ENCODE assay signal across 7 mouse cellular contexts in genomic region chr13:56704596-56704995, GRCm38 (mm10). TPM values are rescaled to one million over a fixed set of nuclear protein-coding genes. Genes with fewer than 3 reads are reported as not detected.
A peak's percentile ranks its signal among the peaks of the same experiment; 100 is the strongest.
DNase-seq lines count a peak whose midpoint lies in the region; ATAC-seq lines count a peak whose summit lies in the region.

No protein-coding gene starts in this region.

- no peak for DNase-seq in lung, postnatal 36 days
- DNase-seq in forebrain, embryonic 14.5 days (ENCODE audit: low spot score) = no peak
- DNase-seq in splenic B cell, adult 2 months (ENCODE audit: low read depth, low spot score) = peak; percentile 22
- no peak for DNase-seq in right cerebral cortex, adult 2 months (ENCODE audit: low spot score in 2 of 2)
- DNase-seq in urinary bladder, postnatal 4 days (ENCODE audit: low spot score in 2 of 2) = no peak

- H3K4me2 ChIP-seq in lung, embryonic 15.5 days = peak overlapping the region; percentile 70
- peak overlapping the region; percentile 78 for H3K4me2 ChIP-seq in forebrain, embryonic 14.5 days (ENCODE audit: low read length)
- H3K4me2 ChIP-seq in limb, embryonic 12.5 days = peak overlapping the region; percentile 78

- no peaks in the 10 kb centered on the region for H3K9me3 ChIP-seq in lung, embryonic 15.5 days
- H3K9me3 ChIP-seq in forebrain, embryonic 14.5 days (replicated peaks; ENCODE audit: control insufficient read depth, low read length) = no peaks in the 10 kb centered on the region
- H3K9me3 ChIP-seq in limb, embryonic 12.5 days = no peaks in the 10 kb centered on the region

- peak overlapping the region; percentile 89 for H3K4me3 ChIP-seq in lung, embryonic 15.5 days
- H3K4me3 ChIP-seq in forebrain, embryonic 14.5 days (ENCODE audit: low read depth, low read length) = peak overlapping the region; percentile 69
- peak overlapping the region; percentile 77 for H3K4me3 ChIP-seq in limb, embryonic 12.5 days (replicated peaks)

- WGBS in lung, embryonic 15.5 days = 43% methylated on average over 2 of the region's 2 CpGs
- 63% methylated on average over 2 of the region's 2 CpGs for WGBS in forebrain, embryonic 14.5 days
- WGBS in limb, embryonic 12.5 days = 65% methylated on average over 2 of the region's 2 CpGs

- no peak for ATAC-seq in lung, embryonic 15.5 days (ENCODE audit: borderline replicate concordance, extremely low read depth, low FRiP score, low TSS enrichment)
- no peak for ATAC-seq in forebrain, embryonic 14.5 days
- ATAC-seq in limb, embryonic 12.5 days (ENCODE audit: insufficient number of reproducible peaks, insufficient read depth, low FRiP score, low TSS enrichment, low read depth) = no peak

- no peak overlapping the region; the same call in 1 of the 2 replicates for H3K9ac ChIP-seq in lung, embryonic 15.5 days
- H3K9ac ChIP-seq in forebrain, embryonic 14.5 days (ENCODE audit: low read length) = peak overlapping the region; percentile 92
- H3K9ac ChIP-seq in limb, embryonic 12.5 days (replicated peaks) = peak overlapping the region; percentile 35; the same call in 1 of the 2 replicates

- no peaks in the 10 kb centered on the region for H3K27me3 ChIP-seq in lung, embryonic 15.5 days
- H3K27me3 ChIP-seq in forebrain, embryonic 14.5 days (replicated peaks; ENCODE audit: control insufficient read depth, insufficient read depth, low read length) = no peaks in the 10 kb centered on the region
- H3K27me3 ChIP-seq in limb, embryonic 12.5 days = no peaks in the 10 kb centered on the region
- H3K27me3 ChIP-seq in splenic B cell, adult 2 months (ENCODE audit: control insufficient read depth, insufficient read depth, low read length, poor library complexity, severe bottlenecking) = no peaks in the 10 kb centered on the region

- H3K27ac ChIP-seq in lung, embryonic 15.5 days = peak overlapping the region; percentile 100
- H3K27ac ChIP-seq in forebrain, embryonic 14.5 days (ENCODE audit: low read depth, low read length) = no peak overlapping the region
- peak overlapping the region; percentile 99; the same call in 1 of the 2 replicates for H3K27ac ChIP-seq in limb, embryonic 12.5 days

- peaks cover 17% of the 10 kb centered on the region; the same call in 1 of the 2 replicates for H3K36me3 ChIP-seq in lung, embryonic 15.5 days
- peaks cover 7% of the 10 kb centered on the region; the same call in 1 of the 2 replicates for H3K36me3 ChIP-seq in forebrain, embryonic 14.5 days (ENCODE audit: control insufficient read depth, insufficient read depth, low read length)
- H3K36me3 ChIP-seq in limb, embryonic 12.5 days = peaks cover 35% of the 10 kb centered on the region
- no peaks in the 10 kb centered on the region for H3K36me3 ChIP-seq in splenic B cell, adult 2 months (ENCODE audit: control insufficient read depth, insufficient read depth, low read length, poor library complexity, severe bottlenecking)

- peaks cover 44% of the 10 kb centered on the region for H3K4me1 ChIP-seq in lung, embryonic 15.5 days
- peaks cover 28% of the 10 kb centered on the region for H3K4me1 ChIP-seq in forebrain, embryonic 14.5 days (ENCODE audit: control insufficient read depth, insufficient read depth, low read length)
- H3K4me1 ChIP-seq in limb, embryonic 12.5 days (replicated peaks) = peaks cover 66% of the 10 kb centered on the region

RNA-seq across cellular contexts. Expression of gene Smad5, which starts 1.8 kb away (rescaled TPM):
- polyA plus RNA-seq in lung, embryonic 15.5 days (2015; fragmentation: Nextera tagmentation; extraction: Ambion mirVana) = 34.1 and 34.7 TPM in 2 replicates
- polyA plus RNA-seq in forebrain, embryonic 14.5 days (2014; fragmentation: Nextera tagmentation; extraction: Ambion mirVana) = 39.7 and 45.8 TPM in 2 replicates
- 52.6 and 56.3 TPM in 2 replicates for polyA plus RNA-seq in limb, embryonic 12.5 days (2016; fragmentation: Nextera tagmentation; extraction: Ambion mirVana)

RNA-seq across cellular contexts. Expression of gene Gm45623, which starts 49.0 kb away (rescaled TPM):
- 3.5 and 4.8 TPM in 2 replicates for polyA plus RNA-seq in lung, embryonic 15.5 days (2015; fragmentation: Nextera tagmentation; extraction: Ambion mirVana)
- 0.85 and 1.1 TPM in 2 replicates for polyA plus RNA-seq in forebrain, embryonic 14.5 days (2014; fragmentation: Nextera tagmentation; extraction: Ambion mirVana)
- polyA plus RNA-seq in limb, embryonic 12.5 days (2016; fragmentation: Nextera tagmentation; extraction: Ambion mirVana) = not detected in 2 replicates
